Mouse (Mus musculus) midbrain, embryonic 13.5 days (tissue): ENCODE measurements around the gene Tbc1d16. TPM values are rescaled to one million over a fixed set of nuclear protein-coding genes. Genes with fewer than 3 reads are reported as not detected.
A peak's percentile ranks its signal among the peaks of the same experiment; 100 is the strongest.

ENCODE experiments used
- ATAC-seq: fragments of 200-750 bp; cut with Nextera tagmentation; 2 replicates; pipeline ENCODE4 v1.8.0; 2017; ENCODE audit warnings: mild to moderate bottlenecking, moderate TSS enrichment, moderate library complexity
- H3K27ac ChIP-seq: fragments of 300-500 bp; sonication (generic); 2 replicates; pipeline ENCODE4 v1.5.1; 2015; ENCODE audit warnings: inconsistent platforms, mild to moderate bottlenecking, moderate library complexity
- H3K27me3 ChIP-seq: fragments of 300-500 bp; sonication (generic); 2 replicates; pipeline ENCODE4 v1.6.1; 2015; ENCODE audit warnings: mild to moderate bottlenecking, inconsistent platforms
- H3K36me3 ChIP-seq: fragments of 300-500 bp; sonication (generic); 2 replicates; pipeline ENCODE4 v1.6.1; 2015; ENCODE audit warnings: mild to moderate bottlenecking, inconsistent platforms
- H3K4me1 ChIP-seq: fragments of 300-500 bp; sonication (generic); replicated peaks from 2 replicates; pipeline ENCODE4 v1.6.1; 2015; ENCODE audit warnings: inconsistent platforms
- H3K4me2 ChIP-seq: fragments of 300-500 bp; sonication (generic); replicated peaks from 2 replicates; pipeline ENCODE4 v1.6.1; 2015; ENCODE audit warnings: moderate library complexity, mild to moderate bottlenecking, inconsistent platforms
- H3K4me3 ChIP-seq: fragments of 300-500 bp; sonication (generic); replicated peaks from 2 replicates; pipeline ENCODE4 v1.5.1; 2015; ENCODE audit warnings: mild to moderate bottlenecking, inconsistent platforms
- H3K9ac ChIP-seq: fragments of 300-500 bp; sonication (generic); replicated peaks from 2 replicates; pipeline ENCODE4 v1.6.1; 2015; ENCODE audit warnings: mild to moderate bottlenecking, inconsistent platforms
- H3K9me3 ChIP-seq: fragments of 300-500 bp; sonication (generic); 2 replicates; pipeline ENCODE4 v1.6.1; 2016; ENCODE audit warnings: mild to moderate bottlenecking, inconsistent platforms
- WGBS: fragments of 180-500 bp; shearing (Covaris S2); methylation state at CpG from one replicate; pipeline ENCODE4 v1.1.7; 2015; 5-methylcytosine and 5-hydroxymethylcytosine counted together
- polyA plus RNA-seq: library from polyadenylated mRNA; unstranded; fragments of >200 nt; fragmentation: Nextera tagmentation; extraction: Ambion mirVana; gene quantifications from 2 replicates; pipeline ENCODE4 v1.2.1, GENCODE M21; 2015

Tbc1d16 gene
- polyA plus RNA-seq, 1 experiment from 2014 or later: 50.0 TPM

GRCm38 (mm10) chr11:119234770-119235169, 6.5 kb upstream of the Tbc1d16 start:
- ATAC-seq: no peak
- peaks cover 50% of the 10 kb centered on the region for H3K36me3 ChIP-seq
- H3K4me1 ChIP-seq: peaks cover 27% of the 10 kb centered on the region
- no peak overlapping the region for H3K27ac ChIP-seq
- H3K9me3 ChIP-seq: peaks cover 3% of the 10 kb centered on the region; the same call in 1 of the 2 replicates
- no peak overlapping the region for H3K9ac ChIP-seq
- no peaks in the 10 kb centered on the region for H3K27me3 ChIP-seq
- no peak overlapping the region for H3K4me3 ChIP-seq
- H3K4me2 ChIP-seq: no peak overlapping the region
- WGBS: 96% methylated on average over 10 of the region's 10 CpGs

GRCm38 (mm10) chr11:119228846-119229626, 737 bp upstream of the Tbc1d16 start:
- Histone ChIP-seq H3K36me3 (peaks cover 19% of the 10 kb centered on the region), H3K4me2 (peak overlapping the region; percentile 98), H3K27ac (peak overlapping the region; percentile 88), H3K4me1 (peaks cover 57% of the 10 kb centered on the region), H3K9me3 (no peaks in the 10 kb centered on the region), H3K27me3 (no peaks in the 10 kb centered on the region), H3K4me3 (peak overlapping the region; percentile 70), H3K9ac (peak overlapping the region; percentile 89)
- under 1% methylated on average over 34 of the region's 34 CpGs for WGBS
- ATAC-seq: peak; percentile 93

GRCm38 (mm10) chr11:119227591-119227990, 708 bp downstream of the Tbc1d16 start:
- Histone ChIP-seq H3K9ac (peak overlapping the region; percentile 89), H3K27ac (peak overlapping the region; percentile 88), H3K4me3 (peak overlapping the region; percentile 70), H3K9me3 (no peaks in the 10 kb centered on the region), H3K27me3 (no peaks in the 10 kb centered on the region), H3K36me3 (peaks cover 12% of the 10 kb centered on the region), H3K4me1 (peaks cover 71% of the 10 kb centered on the region), H3K4me2 (peak overlapping the region; percentile 98)
- 4% methylated on average over 12 of the region's 12 CpGs for WGBS
- ATAC-seq: no peak

GRCm38 (mm10) chr11:119225634-119226033, 2.7 kb downstream of the Tbc1d16 start:
- Histone ChIP-seq H3K4me1 (peaks cover 86% of the 10 kb centered on the region), H3K9ac (peak overlapping the region; percentile 44; the same call in 1 of the 2 replicates), H3K4me3 (no peak overlapping the region), H3K9me3 (no peaks in the 10 kb centered on the region), H3K36me3 (no peaks in the 10 kb centered on the region), H3K27ac (no peak overlapping the region), H3K4me2 (peak overlapping the region; percentile 98), H3K27me3 (no peaks in the 10 kb centered on the region)
- no peak for ATAC-seq
- WGBS: 70% methylated on average over 9 of the region's 9 CpGs

- Histone ChIP-seq H3K4me3 (0 out of 2 replicates have a peak overlapping the region, but pooled peaks have one; percentile 1), H3K4me2 (no peak overlapping the region), H3K27ac (no peak overlapping the region), H3K9me3 (no peaks in the 10 kb centered on the region), H3K9ac (no peak overlapping the region), H3K27me3 (no peaks in the 10 kb centered on the region), H3K4me1 (peaks cover 86% of the 10 kb centered on the region), H3K36me3 (no peaks in the 10 kb centered on the region)
- ATAC-seq: no peak
- 97% methylated on average over 6 of the region's 6 CpGs for WGBS
These were observed 3.4 kb downstream of the Tbc1d16 start for GRCm38 (mm10) chr11:119224926-119225325.

- 85% methylated on average over 20 of the region's 20 CpGs for WGBS
These were observed 5.0 kb downstream of the Tbc1d16 start for GRCm38 (mm10) chr11:119223124-119223890.

GRCm38 (mm10) chr11:119221812-119222510, 6.3 kb downstream of the Tbc1d16 start:
- H3K4me3 ChIP-seq: no peak overlapping the region

More at GRCm38 (mm10) chr11:119223124-119223890, 5.0 kb downstream of the Tbc1d16 start:
- Histone ChIP-seq H3K4me3 (no peak overlapping the region), H3K4me1 (peaks cover 82% of the 10 kb centered on the region), H3K9me3 (no peaks in the 10 kb centered on the region), H3K27ac (0 out of 2 replicates have a peak overlapping the region, but pooled peaks have one; percentile 27), H3K9ac (no peak overlapping the region), H3K4me2 (no peak overlapping the region), H3K36me3 (0 out of 2 replicates have a peak, but pooled peaks cover 3% of the 10 kb centered on the region), H3K27me3 (no peaks in the 10 kb centered on the region)
- no peak for ATAC-seq

GRCm38 (mm10) chr11:119219816-119220465, 8.4 kb downstream of the Tbc1d16 start:
- ATAC-seq: 0 out of 2 replicates have a peak, but pooled peaks have one; percentile 7

More at GRCm38 (mm10) chr11:119221812-119222510, 6.3 kb downstream of the Tbc1d16 start:
- Histone ChIP-seq H3K36me3 (peaks cover 9% of the 10 kb centered on the region; the same call in 1 of the 2 replicates), H3K4me2 (no peak overlapping the region), H3K9ac (no peak overlapping the region), H3K9me3 (no peaks in the 10 kb centered on the region), H3K27me3 (no peaks in the 10 kb centered on the region), H3K4me1 (peaks cover 77% of the 10 kb centered on the region), H3K27ac (no peak overlapping the region)
- WGBS: 39% methylated on average over 10 of the region's 11 CpGs
- no peak for ATAC-seq

GRCm38 (mm10) chr11:119217861-119218260, 10.4 kb downstream of the Tbc1d16 start:
- peaks cover 9% of the 10 kb centered on the region; the same call in 1 of the 2 replicates for H3K36me3 ChIP-seq
- H3K9ac ChIP-seq: no peak overlapping the region
- 90% methylated on average over 6 of the region's 6 CpGs for WGBS
- H3K27me3 ChIP-seq: no peaks in the 10 kb centered on the region
- H3K9me3 ChIP-seq: no peaks in the 10 kb centered on the region
- ATAC-seq: no peak
- H3K4me1 ChIP-seq: peaks cover 78% of the 10 kb centered on the region
- H3K4me2 ChIP-seq: no peak overlapping the region
- H3K4me3 ChIP-seq: no peak overlapping the region
- no peak overlapping the region for H3K27ac ChIP-seq

More at GRCm38 (mm10) chr11:119219816-119220465, 8.4 kb downstream of the Tbc1d16 start:
- H3K27me3 ChIP-seq: no peaks in the 10 kb centered on the region
- WGBS: 5% methylated on average over 17 of the region's 17 CpGs
- H3K27ac ChIP-seq: peak overlapping the region; percentile 74
- H3K4me3 ChIP-seq: no peak overlapping the region
- H3K9me3 ChIP-seq: no peaks in the 10 kb centered on the region
- H3K36me3 ChIP-seq: peaks cover 9% of the 10 kb centered on the region; the same call in 1 of the 2 replicates
- peak overlapping the region; percentile 42 for H3K4me2 ChIP-seq
- peak overlapping the region; percentile 32; the same call in 1 of the 2 replicates for H3K9ac ChIP-seq
- peaks cover 77% of the 10 kb centered on the region for H3K4me1 ChIP-seq

- Histone ChIP-seq H3K27me3 (no peaks in the 10 kb centered on the region), H3K4me1 (peaks cover 62% of the 10 kb centered on the region), H3K4me2 (peak overlapping the region; percentile 44), H3K4me3 (0 out of 2 replicates have a peak overlapping the region, but pooled peaks have one; percentile 5), H3K9me3 (no peaks in the 10 kb centered on the region), H3K36me3 (peaks cover 9% of the 10 kb centered on the region; the same call in 1 of the 2 replicates), H3K27ac (peak overlapping the region; percentile 92), H3K9ac (peak overlapping the region; percentile 50)
- 44% methylated on average over 9 of the region's 9 CpGs for WGBS
- ATAC-seq: 0 out of 2 replicates have a peak, but pooled peaks have one; percentile 5
These were observed 12.3 kb downstream of the Tbc1d16 start for GRCm38 (mm10) chr11:119215905-119216507.
